Mouse (Mus musculus) bone marrow, adult 2 months (tissue): ENCODE data around the gene Carm1.
"Not testable (repeated sequence)": the region's sequence is repeated elsewhere in the genome, so short reads cannot be mapped to it uniquely, and the experiment has no call there.

Experiments used
- CTCF ChIP-seq: fragments of 200-500 bp; IDR thresholded peaks from 2 replicates; pipeline ENCODE4 v1.5.1; 2011; ENCODE audit warnings: low read length, control low read depth; ENCODE audit not compliant: control insufficient read depth, insufficient read depth
- POLR2A ChIP-seq: fragments of 200-500 bp; IDR thresholded peaks from 2 replicates; pipeline ENCODE4 v1.6.1; 2011; ENCODE audit warnings: low read depth, mild to moderate bottlenecking, control low read depth, low read length, borderline replicate concordance; ENCODE audit not compliant: control insufficient read depth

DNA sequence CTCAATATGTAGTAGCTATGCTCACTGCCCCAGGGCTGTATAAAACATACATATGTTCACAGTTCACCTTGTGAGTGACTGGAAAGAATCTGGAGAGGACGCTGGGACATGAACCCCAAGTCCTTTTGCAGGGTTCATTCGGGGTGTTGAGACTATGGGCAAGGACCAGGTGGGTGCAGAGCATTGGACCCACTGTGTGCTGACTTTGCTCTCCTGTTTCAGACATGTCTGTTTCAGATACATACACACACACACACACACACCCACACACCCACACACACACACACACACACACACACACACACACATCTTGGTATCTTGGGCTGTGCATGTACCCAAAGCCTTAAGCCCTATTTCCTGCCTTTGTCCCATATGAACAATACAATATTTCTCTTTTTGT, 4.7 kb upstream of the Carm1 start:
- TF ChIP-seq POLR2A, CTCF: not testable (repeated sequence)
